ENCODE assay signal across 9 mouse cellular contexts in the genomic region with DNA sequence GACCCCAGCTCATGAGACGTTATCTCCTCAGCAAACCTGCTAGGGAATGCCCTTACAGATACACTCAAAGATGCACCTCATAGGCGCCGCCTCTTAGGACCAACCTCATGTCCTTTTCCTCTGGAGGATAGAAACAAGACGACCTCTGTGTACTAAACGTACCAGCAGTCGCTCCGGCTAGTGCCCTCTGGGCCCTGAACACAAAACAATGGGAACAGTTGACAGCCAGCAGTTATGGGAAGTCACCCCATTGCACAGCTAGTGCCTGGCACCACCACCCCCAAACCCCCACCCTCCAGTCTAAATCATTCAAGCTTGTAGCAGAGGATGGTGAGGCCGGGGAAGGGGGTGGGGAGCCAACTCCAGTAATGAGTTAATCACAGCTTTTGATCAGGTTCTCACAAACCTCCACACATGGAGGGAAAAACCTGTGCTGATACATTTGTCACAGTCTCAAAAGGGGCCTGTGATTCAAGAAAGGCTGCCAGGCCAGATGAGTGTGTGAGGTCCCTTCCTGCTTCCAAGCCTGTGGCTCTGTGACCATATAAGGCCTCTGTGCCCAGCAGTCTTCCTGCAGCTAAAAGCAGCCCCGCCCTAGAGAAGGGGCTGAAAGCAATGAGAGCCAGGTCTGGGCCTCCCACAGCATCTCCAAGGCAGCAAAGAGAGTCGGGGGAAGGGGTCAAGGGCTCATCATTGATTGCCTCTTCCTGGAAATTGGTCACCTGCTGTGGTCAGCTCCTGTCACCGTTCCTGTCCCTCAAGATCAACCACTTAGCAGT.
DNase-seq lines count a peak whose midpoint lies in the region; ATAC-seq lines count a peak whose summit lies in the region.
"Had no signal": no experiment of that assay in that cellular context is flagged by ENCODE, and none has a peak within 500 bp of the region (broad histone marks: within the 10 kb centered on the region; RNA-seq: fewer than 3 reads in every experiment).

No protein-coding gene starts in this region.

- no peaks in the 10 kb centered on the region for H3K36me3 ChIP-seq in neural tube, embryonic 11.5 days (ENCODE audit: control insufficient read depth, insufficient read depth, low read length)

- no peak overlapping the region for H3K4me2 ChIP-seq in neural tube, embryonic 11.5 days (ENCODE audit: low read depth)

- DNase-seq in cerebellum, postnatal 25 days = no peak
- DNase-seq in neural tube, embryonic 11.5 days (ENCODE audit: low spot score) = peak; percentile 26
- DNase-seq in neural tube, embryonic 10.5 days (ENCODE audit: extremely low spot score, low spot score) = no peak
- peak; percentile 11 for DNase-seq in lung, postnatal 25 days (ENCODE audit: low spot score)
- no peak for DNase-seq in spleen, adult 18-20 months
- no peak for DNase-seq in ovary, postnatal 10 days (ENCODE audit: low spot score)
- DNase-seq in urinary bladder, adult 2 months (ENCODE audit: low spot score) = no peak
- DNase-seq: adrenal gland, postnatal 25 days had no signal

- no peak overlapping the region for H3K27ac ChIP-seq in neural tube, embryonic 11.5 days (ENCODE audit: low read depth, low read length)

- no peak overlapping the region for H3K9ac ChIP-seq in neural tube, embryonic 11.5 days (ENCODE audit: low read length)

- H3K9me3 ChIP-seq in neural tube, embryonic 11.5 days (ENCODE audit: control insufficient read depth, low read length) = no peaks in the 10 kb centered on the region

- peak; percentile 23; the same call in 1 of the 2 replicates for ATAC-seq in cerebellum, adult (ENCODE audit: insufficient number of reproducible peaks, low FRiP score, low TSS enrichment)
- no peak for ATAC-seq in neural tube, embryonic 11.5 days (ENCODE audit: insufficient read depth, low FRiP score, low TSS enrichment)

- WGBS in neural tube, embryonic 11.5 days = 50% methylated on average over 11 of the region's 11 CpGs

- H3K4me1 ChIP-seq in neural tube, embryonic 11.5 days (ENCODE audit: control insufficient read depth, insufficient read depth, low read length) = peaks cover 5% of the 10 kb centered on the region; the same call in 1 of the 2 replicates

- no peaks in the 10 kb centered on the region for H3K27me3 ChIP-seq in neural tube, embryonic 11.5 days (ENCODE audit: control insufficient read depth, insufficient read depth, low read length)

- H3K4me3 ChIP-seq in neural tube, embryonic 11.5 days (ENCODE audit: low read depth, low read length) = no peak overlapping the region

Comparison
In these comparisons a context has a peak if more than half of its experiments do, and no peak if none do; other contexts are left out.
1. DNase-seq: peak in neural tube, embryonic 11.5 days (single experiment) and lung, postnatal 25 days (single experiment); none in cerebellum, postnatal 25 days (0 of 2), neural tube, embryonic 10.5 days (single experiment), spleen, adult 18-20 months (0 of 2), ovary, postnatal 10 days (single experiment) and urinary bladder, adult 2 months (single experiment).